ENCODE assay signal across 7 mouse cellular contexts in genomic region chr17:36060829-36061228, GRCm38 (mm10). TPM values are rescaled to one million over a fixed set of nuclear protein-coding genes. Genes with fewer than 3 reads are reported as not detected.
A peak's percentile ranks its signal among the peaks of the same experiment; 100 is the strongest.
DNase-seq lines count a peak whose midpoint lies in the region; TF ChIP-seq lines count a peak whose summit lies in the region.

No protein-coding gene starts in this region.

- H3K79me2 ChIP-seq in CH12.LX (replicated peaks; ENCODE audit: control insufficient read depth, extremely low read depth, insufficient read depth, poor library complexity, severe bottlenecking), result no peaks in the 10 kb centered on the region
- H3K79me2 ChIP-seq in heart, adult 2 months (replicated peaks; ENCODE audit: control insufficient read depth, insufficient read depth, low read length), result no peaks in the 10 kb centered on the region

- TF ChIP-seq EP300 in CH12.LX (IDR thresholded peaks at IDR 0.05; ENCODE audit: low read length), result no peak
- 0 out of 2 replicates have a peak, but pooled peaks have one; percentile 35 for TF ChIP-seq EP300 in heart, adult 2 months (IDR thresholded peaks at IDR 0.05; ENCODE audit: insufficient read depth, low read depth, low read length)

- H3K9me3 ChIP-seq in CH12.LX (replicated peaks; ENCODE audit: low read length), result no peaks in the 10 kb centered on the region

- no peaks in the 10 kb centered on the region for H3K4me1 ChIP-seq in CH12.LX (ENCODE audit: control insufficient read depth in 1 of 2, insufficient read depth in 2 of 2)
- no peaks in the 10 kb centered on the region for H3K4me1 ChIP-seq in heart, adult 2 months (ENCODE audit: control insufficient read depth, insufficient read depth, low read length)

- peak; percentile 75 to 87 for TF ChIP-seq CTCF in CH12.LX (conservative IDR thresholded peaks at IDR 0.05 in 1 of 2, IDR thresholded peaks at IDR 0.05 in 1 of 2; ENCODE audit: low read depth in 2 of 2, low read length in 2 of 2)
- TF ChIP-seq CTCF in heart, adult 2 months (IDR thresholded peaks at IDR 0.05), result peak; percentile 89

- no peak for TF ChIP-seq POLR2A in CH12.LX (IDR thresholded peaks at IDR 0.05; ENCODE audit: low read depth, low read length)
- TF ChIP-seq POLR2A in heart, adult 2 months (IDR thresholded peaks at IDR 0.05; ENCODE audit: insufficient read depth, low read depth, low read length), result no peak

- H3K27ac ChIP-seq in CH12.LX (ENCODE audit: insufficient read depth, low read depth), result no peak overlapping the region
- no peak overlapping the region for H3K27ac ChIP-seq in heart, adult 2 months

- TF ChIP-seq RAD21 in CH12.LX (IDR thresholded peaks at IDR 0.05; ENCODE audit: low read depth, low read length), result peak; percentile 80

- H3K36me3 ChIP-seq in CH12.LX (replicated peaks in 1 of 2; ENCODE audit: control insufficient read depth in 1 of 2, insufficient read depth in 1 of 2, low read length in 1 of 2), result no peaks in the 10 kb centered on the region
- no peaks in the 10 kb centered on the region for H3K36me3 ChIP-seq in heart, adult 2 months (ENCODE audit: control insufficient read depth, insufficient read depth, low read length)

- DNase-seq in CH12.LX (ENCODE audit: extremely low read depth), result peak; percentile 92
- DNase-seq in WW6 (ENCODE audit: low read depth, low spot score), result peak; percentile 18
- peak; percentile 84 to 86 for DNase-seq in cerebellum, postnatal 4 days (ENCODE audit: low spot score in 2 of 2)
- DNase-seq in heart, adult 2 months, result peak; percentile 80 to 81
- peak; percentile 63 to 88 for DNase-seq in layer of hippocampus, adult 8-10 months (ENCODE audit: low spot score in 2 of 2)
- DNase-seq in lung, postnatal 25 days (ENCODE audit: low spot score), result peak; percentile 87
- DNase-seq in skeletal muscle tissue, adult 2 months (ENCODE audit: low read depth, low spot score), result peak; percentile 75

- H3K9ac ChIP-seq in CH12.LX (ENCODE audit: insufficient read depth, low read depth), result no peak overlapping the region
- H3K9ac ChIP-seq in heart, adult 2 months (ENCODE audit: low read depth, low read length), result no peak overlapping the region

- WGBS in heart, adult 2 months, result 12% methylated on average over 2 of the region's 2 CpGs

- in situ Hi-C loops in CH12.LX (cut with MboI; ENCODE audit: low pct_ligation_motif_present, low pct_unique_long_range_greater_than_20kb, low sequenced_read_pairs), result loop anchor here (10.0 kb wide), 2 partner anchors 74 to 134 kb away; partner anchors contain the start of gene H2-T3

- H3K4me3 ChIP-seq in CH12.LX (replicated peaks in 1 of 3; ENCODE audit: low read depth in 2 of 3, low read length in 2 of 3, poor library complexity in 1 of 3), result no peak overlapping the region
- no peak overlapping the region for H3K4me3 ChIP-seq in heart, adult 2 months

- dilution Hi-C loops in CH12.LX (cut with MboI; ENCODE audit: extremely low pct_ligation_motif_present, extremely low pct_unique_long_range_greater_than_20kb, low sequenced_read_pairs), result no loop called here

- intact Hi-C loops in heart, adult 2 months (cut with DNase I), result loop anchor here (10.0 kb wide), 3 partner anchors 74 to 134 kb away; partner anchors contain the start of gene H2-T3

- H3K4me2 ChIP-seq in CH12.LX (ENCODE audit: insufficient read depth, low read depth, poor library complexity, severe bottlenecking), result no peak overlapping the region

- H3K27me3 ChIP-seq in CH12.LX (replicated peaks), result peaks cover 11% of the 10 kb centered on the region
- H3K27me3 ChIP-seq in heart, adult 2 months (ENCODE audit: control insufficient read depth, insufficient read depth, low read length), result no peaks in the 10 kb centered on the region

TF ChIP-seq in CH12.LX, 34 proteins besides CTCF, POLR2A, EP300 and RAD21:
- TF ChIP-seq SMC3 (IDR thresholded peaks at IDR 0.05; ENCODE audit: low read depth, low read length), result peak; percentile 80
- TF ChIP-seq MYC (IDR thresholded peaks at IDR 0.05; ENCODE audit: low read depth, low read length), result peak; percentile 59; the same call in 1 of the 2 replicates
- no peak for TF ChIP-seq NELFE (IDR thresholded peaks at IDR 0.05; ENCODE audit: low read depth, low read length)

RNA-seq across cellular contexts. Expression of gene Gm11127, which starts 2.7 kb away (rescaled TPM):
- 23.8 and 25.1 TPM in 2 replicates for total RNA-seq in CH12.LX (2012; rRNA removed)
- 1.2 and 2.0 TPM in 2 replicates for total RNA-seq in CH12.LX (2014; rRNA removed)
- polyA plus RNA-seq in CH12.LX (2012; ENCODE audit: insufficient read length, low read depth), result 0.27 and 0.37 TPM in 2 replicates
- 1 to 10 TPM; 3.5 to 4.4 TPM for total RNA-seq in heart, adult 2 months (2021)
- polyA plus RNA-seq in heart, adult 2 months (2012; rRNA removed), result not detected in 2 replicates
- 1 to 10 TPM in 3 of 4 experiments, under 1 TPM in 1; 1.00 to 5.0 (median 2.2) TPM for total RNA-seq in layer of hippocampus, adult 8-10 months (2022)

RNA-seq across cellular contexts. Expression of gene Gm6034, which starts 18.1 kb away (rescaled TPM):
- 0.80 and 1.1 TPM in 2 replicates for total RNA-seq in CH12.LX (2012; rRNA removed)
- total RNA-seq in CH12.LX (2014; rRNA removed), result 0.42 TPM in 1 of 2 replicates, not detected in the other
- 1.7 and 2.1 TPM in 2 replicates for polyA plus RNA-seq in CH12.LX (2012; ENCODE audit: insufficient read length, low read depth)
- not detected for total RNA-seq in heart, adult 2 months (2021)
- polyA plus RNA-seq in heart, adult 2 months (2012; rRNA removed), result not detected in 2 replicates
- not detected for total RNA-seq in layer of hippocampus, adult 8-10 months (2022)

RNA-seq across cellular contexts. Expression of gene H2-T22, which starts 18.3 kb away (rescaled TPM):
- total RNA-seq in CH12.LX (2012; rRNA removed) (9.6 and 10.6 TPM in 2 replicates), CH12.LX (2014; rRNA removed) (14.9 and 16.4 TPM in 2 replicates)
- polyA plus RNA-seq in CH12.LX (2012; ENCODE audit: insufficient read length, low read depth), result 19.8 and 26.1 TPM in 2 replicates
- 10 to 100 TPM in 1 of 2 experiments, 1 to 10 TPM in 1; 7.4 to 10.6 TPM for total RNA-seq in heart, adult 2 months (2021)
- 23.4 and 23.8 TPM in 2 replicates for polyA plus RNA-seq in heart, adult 2 months (2012; rRNA removed)
- 10 to 100 TPM; 15.7 to 18.4 (median 16.5) TPM for total RNA-seq in layer of hippocampus, adult 8-10 months (2022)

RNA-seq across cellular contexts. Expression of gene H2-T23, which starts 28.2 kb away (rescaled TPM):
- total RNA-seq in CH12.LX (2012; rRNA removed) (21.8 and 23.0 TPM in 2 replicates), CH12.LX (2014; rRNA removed) (35.6 and 38.8 TPM in 2 replicates)
- 42.1 and 75.0 TPM in 2 replicates for polyA plus RNA-seq in CH12.LX (2012; ENCODE audit: insufficient read length, low read depth)
- 10 to 100 TPM; 27.3 to 34.1 TPM for total RNA-seq in heart, adult 2 months (2021)
- 43.4 and 46.4 TPM in 2 replicates for polyA plus RNA-seq in heart, adult 2 months (2012; rRNA removed)
- total RNA-seq in layer of hippocampus, adult 8-10 months (2022), result 10 to 100 TPM in 2 of 4 experiments, 1 to 10 TPM in 2; 6.6 to 30.9 (median 14.2) TPM

RNA-seq across cellular contexts. Expression of gene H2-T24, which starts 40.5 kb away (rescaled TPM):
- 9.8 and 16.1 TPM in 2 replicates for total RNA-seq in CH12.LX (2012; rRNA removed)
- total RNA-seq in CH12.LX (2014; rRNA removed), result 6.6 and 7.6 TPM in 2 replicates
- polyA plus RNA-seq in CH12.LX (2012; ENCODE audit: insufficient read length, low read depth), result 8.9 and 9.3 TPM in 2 replicates
- total RNA-seq in heart, adult 2 months (2021), result 1 to 10 TPM; 7.5 to 9.6 TPM
- 4.3 and 9.4 TPM in 2 replicates for polyA plus RNA-seq in heart, adult 2 months (2012; rRNA removed)
- 1 to 10 TPM in 3 of 4 experiments, under 1 TPM in 1; 0.80 to 4.4 (median 2.6) TPM for total RNA-seq in layer of hippocampus, adult 8-10 months (2022)

Comparison
In these comparisons a context has a peak if more than half of its experiments do, and no peak if none do; other contexts are left out.
1. DNase-seq: peak in every context shown above with its lines; median percentile 92 in CH12.LX; 87 in lung, postnatal 25 days; 85 in cerebellum, postnatal 4 days; 80 in heart, adult 2 months; 76 in layer of hippocampus, adult 8-10 months; 75 in skeletal muscle tissue, adult 2 months; 18 in WW6.